In genomic region chr17:35064951-35065947, GRCm38 (mm10) we compare ENCODE assay signal across 8 mouse cellular contexts. TPM values are rescaled to one million over a fixed set of nuclear protein-coding genes. Genes with fewer than 3 reads are reported as not detected.
DNase-seq lines count a peak whose midpoint lies in the region; ATAC-seq and TF ChIP-seq lines count a peak whose summit lies in the region.

TSS of gene Ly6g6c (plus strand) at chr17:35065388.

- no peaks in the 10 kb centered on the region for H3K9me3 ChIP-seq in forebrain, embryonic 12.5 days
- no peaks in the 10 kb centered on the region for H3K9me3 ChIP-seq in hindbrain, embryonic 16.5 days (ENCODE audit: control insufficient read depth, low read length)
- H3K9me3 ChIP-seq in liver, embryonic 12.5 days (replicated peaks), result no peaks in the 10 kb centered on the region
- no peaks in the 10 kb centered on the region for H3K9me3 ChIP-seq in midbrain, postnatal 0 days (ENCODE audit: low read length)

- WGBS in forebrain, embryonic 12.5 days, result 2% methylated on average over 48 of the region's 48 CpGs
- WGBS in hindbrain, embryonic 16.5 days, result 2% methylated on average over 48 of the region's 48 CpGs
- WGBS in liver, embryonic 12.5 days (ENCODE audit: insufficient replicate concordance), result 2% methylated on average over 48 of the region's 48 CpGs
- WGBS in midbrain, postnatal 0 days, result 4% methylated on average over 47 of the region's 48 CpGs

- H3K27me3 ChIP-seq in forebrain, embryonic 12.5 days, result peaks cover 58% of the 10 kb centered on the region
- peaks cover 18% of the 10 kb centered on the region for H3K27me3 ChIP-seq in hindbrain, embryonic 16.5 days (replicated peaks; ENCODE audit: control insufficient read depth, insufficient read depth, low read length)
- H3K27me3 ChIP-seq in liver, embryonic 12.5 days (replicated peaks), result peaks cover 78% of the 10 kb centered on the region
- peaks cover 20% of the 10 kb centered on the region; the same call in 1 of the 2 replicates for H3K27me3 ChIP-seq in midbrain, postnatal 0 days (ENCODE audit: insufficient read depth, low read length)

- peak; percentile 54 for DNase-seq in CD4-positive, CD25-positive, alpha-beta regulatory T cell, adult 2 months (ENCODE audit: low read depth, low spot score)
- peak; percentile 56 for DNase-seq in WW6 (ENCODE audit: low read depth, low spot score)
- DNase-seq in midbrain, postnatal 0 days (ENCODE audit: low spot score), result peak; percentile 28
- DNase-seq in layer of hippocampus, postnatal 14 days (ENCODE audit: low spot score in 2 of 2), result no peak
- no peak for DNase-seq in right cerebral cortex, adult 2 months (ENCODE audit: low spot score in 2 of 2)

- TF ChIP-seq CTCF in midbrain, postnatal 0 days (IDR thresholded peaks at IDR 0.05), result no peak

- peak within 1 kb of the TSS; percentile 55 for H3K4me2 ChIP-seq in forebrain, embryonic 12.5 days
- peak within 1 kb of the TSS; percentile 55 for H3K4me2 ChIP-seq in hindbrain, embryonic 16.5 days (ENCODE audit: low read length)
- peak within 1 kb of the TSS; percentile 76 for H3K4me2 ChIP-seq in liver, embryonic 12.5 days
- H3K4me2 ChIP-seq in midbrain, postnatal 0 days (ENCODE audit: low read depth, low read length, poor library complexity, severe bottlenecking), result peak within 1 kb of the TSS; percentile 38

- peaks cover 29% of the 10 kb centered on the region for H3K36me3 ChIP-seq in forebrain, embryonic 12.5 days (replicated peaks)
- peaks cover 14% of the 10 kb centered on the region for H3K36me3 ChIP-seq in hindbrain, embryonic 16.5 days (ENCODE audit: control insufficient read depth, insufficient read depth, low read length)
- peaks cover 12% of the 10 kb centered on the region; the same call in 1 of the 2 replicates for H3K36me3 ChIP-seq in liver, embryonic 12.5 days
- peaks cover 6% of the 10 kb centered on the region; the same call in 1 of the 2 replicates for H3K36me3 ChIP-seq in midbrain, postnatal 0 days (ENCODE audit: insufficient read depth, low read length)

- H3K27ac ChIP-seq in forebrain, embryonic 12.5 days, result no peak within 1 kb of the TSS
- no peak within 1 kb of the TSS for H3K27ac ChIP-seq in hindbrain, embryonic 16.5 days (ENCODE audit: low read depth, low read length)
- H3K27ac ChIP-seq in liver, embryonic 12.5 days, result no peak within 1 kb of the TSS; the same call in 1 of the 2 replicates
- H3K27ac ChIP-seq in midbrain, postnatal 0 days (ENCODE audit: low read depth, low read length), result no peak within 1 kb of the TSS

- peaks cover 29% of the 10 kb centered on the region for H3K4me1 ChIP-seq in forebrain, embryonic 12.5 days
- peaks cover 18% of the 10 kb centered on the region for H3K4me1 ChIP-seq in hindbrain, embryonic 16.5 days (ENCODE audit: control insufficient read depth, insufficient read depth, low read depth, low read length)
- H3K4me1 ChIP-seq in liver, embryonic 12.5 days, result peaks cover 43% of the 10 kb centered on the region
- peaks cover under 1% of the 10 kb centered on the region for H3K4me1 ChIP-seq in midbrain, postnatal 0 days (ENCODE audit: insufficient read depth, low read length)

- peak within 1 kb of the TSS; percentile 48; the same call in 1 of the 2 replicates for H3K9ac ChIP-seq in forebrain, embryonic 12.5 days
- H3K9ac ChIP-seq in hindbrain, embryonic 16.5 days (ENCODE audit: low read depth, low read length), result peak within 1 kb of the TSS; percentile 47; the same call in 1 of the 2 replicates
- peak within 1 kb of the TSS; percentile 44 for H3K9ac ChIP-seq in liver, embryonic 12.5 days
- no peak within 1 kb of the TSS for H3K9ac ChIP-seq in midbrain, postnatal 0 days (replicated peaks; ENCODE audit: low read length, poor library complexity, severe bottlenecking)

- peak; percentile 18; the same call in 1 of the 2 replicates for ATAC-seq in forebrain, embryonic 12.5 days (ENCODE audit: low FRiP score)
- ATAC-seq in hindbrain, embryonic 16.5 days, result 0 out of 2 replicates have a peak, but pooled peaks have one; percentile 10
- ATAC-seq in liver, embryonic 12.5 days, result peak; percentile 39
- ATAC-seq in midbrain, postnatal 0 days (ENCODE audit: low FRiP score), result no peak

- H3K4me3 ChIP-seq in forebrain, embryonic 12.5 days (replicated peaks), result peak within 1 kb of the TSS; percentile 30
- peak within 1 kb of the TSS; percentile 25 for H3K4me3 ChIP-seq in hindbrain, embryonic 16.5 days (ENCODE audit: low read length)
- peak within 1 kb of the TSS; percentile 50 for H3K4me3 ChIP-seq in liver, embryonic 12.5 days
- H3K4me3 ChIP-seq in midbrain, postnatal 0 days (ENCODE audit: low read depth, low read length), result peak within 1 kb of the TSS; percentile 16; the same call in 1 of the 2 replicates

RNA-seq across cellular contexts. Expression of gene Ly6g6c, which starts in this region (rescaled TPM):
- not detected in 2 replicates for polyA plus RNA-seq in forebrain, embryonic 12.5 days (2016; fragmentation: Nextera tagmentation; extraction: Ambion mirVana)
- not detected in 2 replicates for polyA plus RNA-seq in hindbrain, embryonic 16.5 days (2015; fragmentation: Nextera tagmentation; extraction: Ambion mirVana)
- 0.41 and 0.44 TPM in 2 replicates for polyA plus RNA-seq in liver, embryonic 12.5 days (2016; fragmentation: Nextera tagmentation; extraction: Ambion mirVana)
- 2.4 TPM in 1 of 2 replicates, not detected in the other for total RNA-seq in midbrain, postnatal 0 days (2014; rRNA removed)
- polyA plus RNA-seq in midbrain, postnatal 0 days (2015; fragmentation: Nextera tagmentation; extraction: Ambion mirVana), result not detected in 2 replicates
- not detected for total RNA-seq in layer of hippocampus, postnatal 14 days (2021)

Comparison
In these comparisons a context has a peak if more than half of its experiments do, and no peak if none do; other contexts are left out.
1. Peak in ATAC-seq, H3K4me3 ChIP-seq, H3K9ac ChIP-seq and H3K4me2 ChIP-seq in forebrain, embryonic 12.5 days; RNA of the gene not detected or under 1 TPM.
2. Peak in ATAC-seq, H3K4me3 ChIP-seq, H3K9ac ChIP-seq and H3K4me2 ChIP-seq in hindbrain, embryonic 16.5 days; RNA of the gene not detected or under 1 TPM.
3. Peak in ATAC-seq, H3K4me3 ChIP-seq, H3K9ac ChIP-seq and H3K4me2 ChIP-seq in liver, embryonic 12.5 days; RNA of the gene not detected or under 1 TPM.
4. DNase-seq: peak in CD4-positive, CD25-positive, alpha-beta regulatory T cell, adult 2 months (single experiment), WW6 (single experiment) and midbrain, postnatal 0 days (single experiment); none in layer of hippocampus, postnatal 14 days (0 of 2) and right cerebral cortex, adult 2 months (0 of 2).
5. Peak in every context shown above with its lines, with median percentiles within 50 percentile points of each other: H3K4me2 ChIP-seq and H3K4me3 ChIP-seq.